Mouse (Mus musculus): Measurements from ENCODE around the gene Mtg1. TPM values are rescaled to one million over a fixed set of nuclear protein-coding genes. Genes with fewer than 3 reads are reported as not detected.

Mtg1 gene
- polyA plus RNA-seq, 1 experiment from 2014 or later: 17.9 TPM

DNA sequence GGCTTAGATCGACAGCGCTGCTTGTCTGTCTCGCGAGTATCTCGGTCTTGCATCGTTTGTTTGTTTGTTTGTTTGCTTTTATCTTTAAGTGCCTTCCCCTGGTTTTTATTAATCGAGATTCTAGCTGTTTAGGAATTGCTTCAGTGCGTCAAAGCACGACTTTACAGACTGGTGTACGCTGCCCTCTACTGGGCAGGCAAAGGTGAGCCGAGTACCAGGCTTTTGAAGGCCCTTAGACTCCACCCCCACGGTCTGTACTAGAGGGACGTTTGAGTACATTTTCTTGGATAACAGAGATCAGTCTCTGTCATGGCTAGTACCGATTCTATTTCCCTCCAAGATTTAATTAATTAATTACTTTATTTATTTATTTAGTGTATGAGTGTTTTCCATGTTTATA lies 4.0 kb downstream of the Mtg1 start:
- Histone ChIP-seq H3K27me3 (ENCODE audit: insufficient read depth, low read length) (no peaks in the 10 kb centered on the region), H3K4me1 (ENCODE audit: insufficient read depth) (peaks cover 4% of the 10 kb centered on the region; the same call in 1 of the 2 replicates), H3K4me3 (ENCODE audit: low read depth, low read length) (no peak overlapping the region), H3K36me3 (replicated peaks; ENCODE audit: insufficient read depth, low read length) (no peaks in the 10 kb centered on the region), H3K9ac (replicated peaks) (no peak overlapping the region), H3K9me3 (ENCODE audit: low read length) (no peaks in the 10 kb centered on the region), H3K27ac (ENCODE audit: low read depth) (no peak overlapping the region), H3K4me2 (ENCODE audit: low read depth, low read length) (no peak overlapping the region)
- DNase-seq (peak; percentile 71), ATAC-seq (no peak)
- TF ChIP-seq EP300 (IDR thresholded peaks at IDR 0.05; ENCODE audit: low read depth) (no peak), CTCF (IDR thresholded peaks at IDR 0.05; ENCODE audit: low read depth) (peak; percentile 87)
- 6% methylated on average over 14 of the region's 14 CpGs for WGBS (ENCODE audit: insufficient replicate concordance)

DNA sequence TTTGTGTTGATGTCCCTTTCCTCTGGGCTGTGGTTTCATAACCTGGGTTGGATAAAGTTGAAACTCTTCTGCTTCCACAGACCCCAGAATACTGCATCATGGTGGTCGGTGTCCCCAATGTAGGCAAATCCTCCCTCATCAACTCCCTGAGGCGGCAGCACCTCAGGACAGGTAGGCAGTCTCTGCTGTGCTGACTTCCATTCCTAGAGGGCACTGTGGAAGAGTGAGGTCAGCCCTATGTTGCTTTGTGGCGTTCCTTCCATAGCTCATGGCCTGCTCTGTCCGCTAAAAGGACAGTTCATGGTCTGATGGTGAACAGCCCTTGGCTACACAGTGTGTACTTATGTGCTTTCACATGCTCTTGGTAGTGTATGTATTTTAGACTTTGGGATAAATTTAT lies 7.2 kb downstream of the Mtg1 start:
- H3K4me3 ChIP-seq (ENCODE audit: low read depth, low read length): no peak overlapping the region
- no peak for DNase-seq
- 0 out of 2 replicates have a peak, but pooled peaks cover under 1% of the 10 kb centered on the region for H3K36me3 ChIP-seq (replicated peaks; ENCODE audit: insufficient read depth, low read length)
- 90% methylated on average over 4 of the region's 4 CpGs for WGBS (ENCODE audit: insufficient replicate concordance)
- no peaks in the 10 kb centered on the region for H3K9me3 ChIP-seq (ENCODE audit: low read length)
- no peak overlapping the region for H3K9ac ChIP-seq (replicated peaks)
- no peak overlapping the region for H3K4me2 ChIP-seq (ENCODE audit: low read depth, low read length)
- H3K4me1 ChIP-seq (ENCODE audit: insufficient read depth): no peaks in the 10 kb centered on the region
- H3K27me3 ChIP-seq (ENCODE audit: insufficient read depth, low read length): no peaks in the 10 kb centered on the region
- no peak overlapping the region for H3K27ac ChIP-seq (ENCODE audit: low read depth)
- TF ChIP-seq EP300 (IDR thresholded peaks at IDR 0.05; ENCODE audit: low read depth): no peak
- TF ChIP-seq CTCF (IDR thresholded peaks at IDR 0.05; ENCODE audit: low read depth): no peak
- ATAC-seq: no peak

DNA sequence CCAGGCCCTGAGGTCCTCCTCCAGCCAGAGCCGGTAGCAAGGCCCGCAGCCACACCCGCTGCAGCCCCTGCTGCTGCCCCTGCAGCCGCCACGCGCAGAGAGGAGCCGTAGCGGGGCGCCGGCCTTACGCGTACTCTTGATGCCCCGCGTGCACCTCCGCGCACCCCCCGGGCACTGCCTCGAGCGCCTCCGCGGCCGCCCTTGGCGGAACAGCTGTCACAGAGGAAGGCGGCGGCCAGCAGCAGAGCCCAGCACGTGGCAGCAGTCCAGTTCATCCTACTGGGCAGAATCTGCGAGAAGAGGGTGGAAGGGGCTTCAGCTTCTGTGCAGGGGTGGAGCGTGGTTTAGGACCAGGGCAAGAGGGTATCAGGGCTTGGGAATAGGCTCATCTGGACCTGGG lies 16.0 kb downstream of the Mtg1 start:
- WGBS (ENCODE audit: insufficient replicate concordance): 9% methylated on average over 28 of the region's 28 CpGs
- Histone ChIP-seq H3K36me3 (replicated peaks; ENCODE audit: insufficient read depth, low read length) (0 out of 2 replicates have a peak, but pooled peaks cover 4% of the 10 kb centered on the region), H3K9ac (replicated peaks) (no peak overlapping the region), H3K9me3 (ENCODE audit: low read length) (no peaks in the 10 kb centered on the region), H3K4me1 (ENCODE audit: insufficient read depth) (no peaks in the 10 kb centered on the region), H3K27ac (ENCODE audit: low read depth) (no peak overlapping the region), H3K4me2 (ENCODE audit: low read depth, low read length) (no peak overlapping the region), H3K4me3 (ENCODE audit: low read depth, low read length) (no peak overlapping the region), H3K27me3 (ENCODE audit: insufficient read depth, low read length) (peaks cover 27% of the 10 kb centered on the region)
- TF ChIP-seq CTCF (IDR thresholded peaks at IDR 0.05; ENCODE audit: low read depth) (no peak), EP300 (IDR thresholded peaks at IDR 0.05; ENCODE audit: low read depth) (no peak)
- DNase-seq (no peak), ATAC-seq (no peak)

DNA sequence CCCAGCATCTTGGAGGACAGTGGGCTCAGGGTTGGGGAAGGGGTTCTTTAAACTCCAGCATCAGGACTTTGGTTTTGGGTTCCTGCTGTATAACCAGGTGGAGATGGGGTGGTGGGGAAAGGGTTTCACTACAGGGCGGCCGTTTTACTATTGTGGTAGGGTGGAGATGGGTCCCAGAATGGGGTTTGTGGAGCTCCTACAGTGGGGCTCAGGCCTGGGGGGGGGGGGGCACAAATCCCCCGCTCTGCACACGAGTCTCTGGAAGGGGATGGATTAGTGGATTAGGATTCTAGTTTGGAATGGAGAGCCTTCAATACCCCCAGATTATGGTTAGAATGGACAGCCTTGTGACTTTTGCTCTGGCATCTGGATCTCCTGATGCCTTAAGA lies 16.5 kb downstream of the Mtg1 start:
- Histone ChIP-seq H3K27me3 (ENCODE audit: insufficient read depth, low read length) (peaks cover 27% of the 10 kb centered on the region), H3K9ac (replicated peaks) (no peak overlapping the region), H3K36me3 (replicated peaks; ENCODE audit: insufficient read depth, low read length) (0 out of 2 replicates have a peak, but pooled peaks cover 4% of the 10 kb centered on the region), H3K4me1 (ENCODE audit: insufficient read depth) (no peaks in the 10 kb centered on the region), H3K27ac (ENCODE audit: low read depth) (no peak overlapping the region), H3K4me2 (ENCODE audit: low read depth, low read length) (no peak overlapping the region), H3K4me3 (ENCODE audit: low read depth, low read length) (no peak overlapping the region), H3K9me3 (ENCODE audit: low read length) (no peaks in the 10 kb centered on the region)
- no peak for DNase-seq
- ATAC-seq: no peak
- 29% methylated on average over 4 of the region's 4 CpGs for WGBS (ENCODE audit: insufficient replicate concordance)
- no peak for TF ChIP-seq EP300 (IDR thresholded peaks at IDR 0.05; ENCODE audit: low read depth)
- TF ChIP-seq CTCF (IDR thresholded peaks at IDR 0.05; ENCODE audit: low read depth): no peak

DNA sequence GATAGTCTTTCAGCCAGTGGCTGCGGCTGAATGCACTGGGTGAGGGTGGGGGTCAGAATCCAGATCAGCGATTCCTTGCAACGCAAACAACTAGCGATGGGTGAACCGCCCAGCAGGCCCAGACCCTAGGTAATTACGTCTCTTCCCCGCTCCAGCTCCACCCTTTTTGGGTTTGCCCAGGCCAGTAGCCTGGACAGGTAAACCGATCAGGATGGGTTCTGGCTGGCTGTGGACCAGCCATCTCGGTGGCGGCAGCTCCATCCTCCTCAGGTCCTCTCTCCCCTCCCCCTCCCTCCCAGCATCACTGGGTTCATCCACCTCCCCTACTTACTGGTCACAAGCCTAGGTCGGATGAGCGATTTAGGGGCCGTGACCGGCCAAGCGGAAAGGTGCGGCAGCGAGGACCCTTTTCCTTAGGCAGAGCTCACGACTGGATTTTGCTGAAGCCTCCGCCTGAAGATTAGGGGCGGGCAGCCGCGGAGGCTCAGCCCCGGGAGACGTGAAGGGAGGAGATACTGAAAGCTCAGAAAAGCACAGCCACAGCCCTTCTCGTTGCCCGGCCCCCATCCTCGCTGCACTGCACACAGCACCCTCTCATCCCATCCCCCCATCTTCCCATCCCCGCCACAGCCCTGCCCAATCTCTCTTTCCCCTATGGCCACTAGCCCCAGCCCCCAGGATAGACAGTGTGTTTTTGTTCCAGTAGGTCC lies 17.0 kb downstream of the Mtg1 start, which contains the start of gene Sprn:
Gene Sprn (minus strand): TSS at position 660 of the 710 bp plus-strand sequence.
- Histone ChIP-seq H3K4me1 (ENCODE audit: insufficient read depth) (no peaks in the 10 kb centered on the region), H3K9me3 (ENCODE audit: low read length) (no peaks in the 10 kb centered on the region), H3K27me3 (ENCODE audit: insufficient read depth, low read length) (peaks cover 31% of the 10 kb centered on the region), H3K9ac (replicated peaks) (no peak within 1 kb of the TSS), H3K27ac (ENCODE audit: low read depth) (no peak within 1 kb of the TSS), H3K4me2 (ENCODE audit: low read depth, low read length) (no peak within 1 kb of the TSS), H3K4me3 (ENCODE audit: low read depth, low read length) (no peak within 1 kb of the TSS), H3K36me3 (replicated peaks; ENCODE audit: insufficient read depth, low read length) (0 out of 2 replicates have a peak, but pooled peaks cover 4% of the 10 kb centered on the region)
- WGBS (ENCODE audit: insufficient replicate concordance): 9% methylated on average over 28 of the region's 28 CpGs
- no peak for DNase-seq
- ATAC-seq: no peak
- TF ChIP-seq CTCF (IDR thresholded peaks at IDR 0.05; ENCODE audit: low read depth): no peak
- TF ChIP-seq EP300 (IDR thresholded peaks at IDR 0.05; ENCODE audit: low read depth): no peak

DNA sequence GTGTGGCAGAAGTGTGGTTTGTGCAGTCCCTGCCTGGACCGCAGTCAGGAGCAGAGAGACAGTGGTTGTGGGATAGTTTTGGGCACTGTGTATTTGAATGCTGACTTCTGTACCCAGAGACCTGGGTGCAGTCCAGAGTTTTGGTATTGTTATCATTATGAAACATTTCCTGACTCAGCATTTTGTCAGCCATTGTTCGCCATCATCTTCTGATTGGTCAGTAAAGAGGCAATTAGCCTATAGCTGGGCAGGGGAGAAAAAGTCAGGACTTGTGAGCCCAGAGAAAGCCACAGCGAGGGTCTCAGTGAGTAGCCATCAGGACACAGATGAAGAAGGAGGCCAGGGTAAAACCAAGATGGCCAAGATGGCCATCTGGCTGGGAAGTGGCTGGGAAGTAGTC lies 23.0 kb downstream of the Mtg1 start:
- Histone ChIP-seq H3K4me3 (ENCODE audit: low read depth, low read length) (no peak overlapping the region), H3K27me3 (ENCODE audit: insufficient read depth, low read length) (peaks cover 4% of the 10 kb centered on the region; the same call in 1 of the 2 replicates), H3K27ac (ENCODE audit: low read depth) (no peak overlapping the region), H3K36me3 (replicated peaks; ENCODE audit: insufficient read depth, low read length) (no peaks in the 10 kb centered on the region), H3K9ac (replicated peaks) (no peak overlapping the region), H3K9me3 (ENCODE audit: low read length) (no peaks in the 10 kb centered on the region), H3K4me1 (ENCODE audit: insufficient read depth) (no peaks in the 10 kb centered on the region), H3K4me2 (ENCODE audit: low read depth, low read length) (no peak overlapping the region)
- DNase-seq: no peak
- no peak for ATAC-seq
- TF ChIP-seq EP300 (IDR thresholded peaks at IDR 0.05; ENCODE audit: low read depth) (no peak), CTCF (IDR thresholded peaks at IDR 0.05; ENCODE audit: low read depth) (no peak)
- WGBS (ENCODE audit: insufficient replicate concordance): 69% methylated on average over 3 of the region's 3 CpGs
